Mouse (Mus musculus) intestine, embryonic 15.5 days (tissue): ENCODE results near the gene Tbc1d24. TPM values are rescaled to one million over a fixed set of nuclear protein-coding genes. Genes with fewer than 3 reads are reported as not detected.

Experiments used
- ATAC-seq: fragments of 200-750 bp; cut with Nextera tagmentation; 2 replicates; pipeline ENCODE4 v1.8.0; 2017; ENCODE audit warnings: moderate TSS enrichment, moderate library complexity
- H3K27ac ChIP-seq: fragments of 300-500 bp; sonication (generic); 2 replicates; pipeline ENCODE4 v1.5.1; 2015; ENCODE audit warnings: mild to moderate bottlenecking, inconsistent platforms
- H3K27me3 ChIP-seq: fragments of 300-500 bp; sonication (generic); replicated peaks from 2 replicates; pipeline ENCODE4 v1.6.1; 2015; ENCODE audit warnings: inconsistent platforms
- H3K36me3 ChIP-seq: fragments of 300-500 bp; sonication (generic); 2 replicates; pipeline ENCODE4 v1.6.1; 2015; ENCODE audit warnings: inconsistent platforms
- H3K4me1 ChIP-seq: fragments of 300-500 bp; sonication (generic); replicated peaks from 2 replicates; pipeline ENCODE4 v1.6.1; 2015; ENCODE audit warnings: inconsistent platforms
- H3K4me2 ChIP-seq: fragments of 300-500 bp; sonication (generic); replicated peaks from 2 replicates; pipeline ENCODE4 v1.6.1; 2015; ENCODE audit warnings: mild to moderate bottlenecking, inconsistent platforms
- H3K4me3 ChIP-seq: fragments of 300-500 bp; sonication (generic); replicated peaks from 2 replicates; pipeline ENCODE4 v1.5.1; 2015; ENCODE audit warnings: inconsistent platforms
- H3K9ac ChIP-seq: fragments of 300-500 bp; sonication (generic); 2 replicates; pipeline ENCODE4 v1.6.1; 2015; ENCODE audit warnings: inconsistent platforms
- H3K9me3 ChIP-seq: fragments of 300-500 bp; sonication (generic); 2 replicates; pipeline ENCODE4 v1.6.1; 2016; ENCODE audit warnings: inconsistent platforms
- WGBS: fragments of 180-500 bp; shearing (Covaris S2); methylation state at CpG from one replicate; pipeline ENCODE4 v1.1.7; 2015; 5-methylcytosine and 5-hydroxymethylcytosine counted together
- polyA plus RNA-seq: library from polyadenylated mRNA; unstranded; fragments of >200 nt; fragmentation: Nextera tagmentation; extraction: Ambion mirVana; gene quantifications from 2 replicates; pipeline ENCODE4 v1.2.1, GENCODE M21; 2015

Gene Tbc1d24
- polyA plus RNA-seq: 4.7 and 5.9 TPM in 2 replicates

DNA sequence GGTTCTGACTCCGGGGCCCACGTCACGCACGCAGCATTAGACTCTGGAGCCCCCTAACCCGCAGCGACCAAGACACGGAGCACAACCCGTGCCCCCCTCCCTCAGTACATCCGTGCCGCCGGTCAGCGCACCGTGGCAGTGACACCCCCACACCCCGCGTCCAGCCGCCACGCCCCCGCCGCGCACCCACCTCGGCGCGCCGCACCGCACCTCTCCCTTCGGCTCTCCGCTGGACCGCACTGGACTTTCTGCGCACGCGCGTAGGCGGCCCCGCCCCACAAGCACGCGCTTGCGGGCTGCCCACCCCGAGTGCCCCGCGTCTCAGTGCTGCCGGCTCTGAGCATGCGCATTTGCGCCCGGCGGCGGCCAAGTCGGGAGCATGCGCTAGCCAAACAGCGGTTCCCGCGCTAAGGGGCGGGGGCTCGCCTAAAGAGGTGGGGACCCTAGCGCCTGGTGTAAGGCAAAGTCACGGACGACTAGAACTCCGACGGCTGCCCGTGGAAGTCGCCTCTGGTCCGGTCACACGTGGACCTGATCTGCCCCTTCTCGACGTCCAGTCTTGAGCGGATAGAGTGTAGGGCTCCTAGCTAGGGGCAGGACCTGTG lies at the start of gene Tbc1d24:
Gene Tbc1d24, minus strand, starts transcription at position 279 of the 605 bp plus-strand sequence.
- WGBS: under 1% methylated on average over 65 of the region's 65 CpGs
- peak within 1 kb of the TSS; percentile 73 for H3K4me3 ChIP-seq
- no peaks in the 10 kb centered on the region for H3K9me3 ChIP-seq
- peak within 1 kb of the TSS; percentile 96 for H3K4me2 ChIP-seq
- H3K36me3 ChIP-seq: no peaks in the 10 kb centered on the region
- H3K27ac ChIP-seq: peak within 1 kb of the TSS; percentile 48
- ATAC-seq: peak; percentile 60
- H3K27me3 ChIP-seq: peaks cover 14% of the 10 kb centered on the region
- peaks cover 79% of the 10 kb centered on the region for H3K4me1 ChIP-seq
- H3K9ac ChIP-seq: peak within 1 kb of the TSS; percentile 78

DNA sequence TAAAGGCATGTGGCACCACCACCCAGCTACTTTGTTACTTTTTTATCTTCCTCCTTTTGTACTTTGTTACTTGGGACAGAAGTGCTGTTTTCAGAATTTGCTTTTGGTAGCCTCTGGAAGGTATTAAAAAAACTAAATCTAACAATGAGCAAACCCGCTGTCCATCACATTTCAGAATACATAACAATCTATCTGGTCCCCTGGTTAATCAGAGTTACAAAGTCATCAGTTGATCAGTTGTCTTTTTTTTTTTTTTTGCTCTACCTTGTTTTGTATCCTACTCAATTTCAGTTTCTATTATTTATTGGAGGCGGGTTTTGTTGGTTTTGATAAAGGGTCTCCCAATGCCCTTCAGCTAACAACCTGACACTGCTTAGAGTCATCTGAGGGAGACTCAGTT lies 47.0 kb upstream of the Tbc1d24 start:
- peak overlapping the region; percentile 86; the same call in 1 of the 2 replicates for H3K4me2 ChIP-seq

DNA sequence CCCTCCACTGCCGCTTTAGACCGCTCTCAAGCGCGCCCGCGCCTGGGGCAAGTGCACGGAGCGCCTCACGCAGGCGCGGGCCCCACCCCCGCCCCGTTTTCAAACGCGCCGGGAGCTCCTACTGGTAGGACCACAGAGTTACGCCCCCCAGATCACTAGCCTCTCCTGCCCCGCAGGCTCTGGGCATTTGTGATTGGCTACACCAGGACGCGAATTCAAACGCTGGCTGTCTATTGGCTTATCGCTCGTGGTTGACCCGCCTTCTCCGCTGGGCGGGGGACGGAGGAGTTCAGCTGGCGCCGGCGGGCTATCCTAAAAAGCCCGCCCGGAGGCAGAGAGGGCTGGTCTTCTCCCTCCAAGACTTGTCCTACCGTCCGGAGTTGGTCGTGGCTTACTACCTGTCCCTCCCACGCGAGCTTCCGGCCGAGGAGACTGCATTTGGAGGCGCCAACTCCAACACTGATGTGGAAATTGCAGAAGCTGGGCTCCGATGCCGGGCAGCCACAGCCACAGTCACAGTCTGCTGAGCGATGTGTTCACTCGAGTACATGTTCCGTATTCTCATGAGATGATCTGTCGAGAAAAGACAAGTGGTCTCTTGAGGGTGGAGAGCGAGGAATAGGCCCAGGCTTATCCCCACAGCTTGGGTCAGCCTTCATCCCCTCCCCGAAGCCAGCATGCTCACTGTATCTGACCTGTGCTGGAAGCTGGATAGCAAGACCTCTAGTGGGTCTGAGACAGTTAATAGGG lies 46.1 kb upstream of the Tbc1d24 start, which contains the start of gene Ccnf:
Gene Ccnf, minus strand, starts transcription at position 165 of the 750 bp plus-strand sequence.
- Histone ChIP-seq H3K4me3 (peak within 1 kb of the TSS; percentile 89), H3K27me3 (no peaks in the 10 kb centered on the region), H3K27ac (peak within 1 kb of the TSS; percentile 82), H3K9ac (peak within 1 kb of the TSS; percentile 83), H3K36me3 (peaks cover 13% of the 10 kb centered on the region; the same call in 1 of the 2 replicates), H3K4me2 (peak within 1 kb of the TSS; percentile 86), H3K4me1 (peaks cover 10% of the 10 kb centered on the region), H3K9me3 (peaks cover 3% of the 10 kb centered on the region; the same call in 1 of the 2 replicates)
- under 1% methylated on average over 48 of the region's 48 CpGs for WGBS
- ATAC-seq: peak; percentile 100

More for the DNA sequence above, 47.0 kb upstream of the Tbc1d24 start:
- Histone ChIP-seq H3K9me3 (peaks cover 3% of the 10 kb centered on the region; the same call in 1 of the 2 replicates), H3K36me3 (peaks cover 11% of the 10 kb centered on the region; the same call in 1 of the 2 replicates), H3K9ac (no peak overlapping the region), H3K27ac (no peak overlapping the region), H3K27me3 (no peaks in the 10 kb centered on the region), H3K4me3 (no peak overlapping the region), H3K4me1 (peaks cover 10% of the 10 kb centered on the region)
- ATAC-seq: no peak
- WGBS: 97% methylated on average over 2 of the region's 2 CpGs

DNA sequence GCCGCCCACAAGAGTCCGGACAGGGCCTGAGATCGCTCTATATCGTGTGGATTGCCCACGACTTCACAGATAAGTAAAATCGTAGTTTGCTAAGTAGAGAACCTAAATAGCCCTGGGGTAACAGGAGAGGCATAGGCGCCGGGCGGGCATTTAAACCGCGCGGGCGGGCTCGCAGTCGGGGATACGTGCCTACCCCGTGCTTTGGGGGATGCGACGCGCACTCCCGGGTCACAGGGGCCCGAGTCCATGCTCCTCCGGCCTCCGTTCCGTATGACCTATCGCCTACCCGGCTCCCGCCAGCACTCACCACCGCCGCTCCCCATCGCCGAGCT lies 45.6 kb upstream of the Tbc1d24 start:
- Histone ChIP-seq H3K9ac (peak overlapping the region; percentile 83), H3K36me3 (peaks cover 16% of the 10 kb centered on the region; the same call in 1 of the 2 replicates), H3K4me1 (peaks cover 10% of the 10 kb centered on the region), H3K4me3 (peak overlapping the region; percentile 89), H3K27ac (peak overlapping the region; percentile 72), H3K9me3 (peaks cover 3% of the 10 kb centered on the region; the same call in 1 of the 2 replicates), H3K27me3 (no peaks in the 10 kb centered on the region), H3K4me2 (peak overlapping the region; percentile 58)
- 0% methylated on average over 32 of the region's 32 CpGs for WGBS
- ATAC-seq: peak; percentile 9

DNA sequence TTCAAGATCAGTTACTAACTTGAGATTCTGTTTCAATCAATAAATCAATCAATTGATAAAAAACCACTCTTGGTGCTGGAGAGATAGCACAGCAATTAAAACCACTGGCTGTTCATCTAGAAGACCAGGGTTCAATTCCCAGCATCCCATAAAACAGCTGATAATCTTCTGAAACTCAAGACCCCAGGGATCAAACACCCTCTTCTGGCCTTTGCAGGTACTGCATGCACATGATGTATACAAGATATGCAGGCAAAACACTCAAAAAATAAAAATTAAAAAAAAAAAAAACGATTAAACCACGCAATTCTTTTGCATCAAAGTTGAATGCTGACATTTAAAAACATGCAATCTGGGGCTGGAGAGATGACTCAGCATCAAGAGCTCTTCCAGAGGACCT lies 43.3 kb upstream of the Tbc1d24 start:
- ATAC-seq: no peak
- WGBS: 94% methylated on average over 2 of the region's 2 CpGs
- Histone ChIP-seq H3K4me2 (no peak overlapping the region), H3K27me3 (no peaks in the 10 kb centered on the region), H3K9ac (no peak overlapping the region), H3K9me3 (peaks cover 3% of the 10 kb centered on the region; the same call in 1 of the 2 replicates), H3K4me1 (peaks cover 10% of the 10 kb centered on the region), H3K4me3 (no peak overlapping the region), H3K36me3 (peaks cover 33% of the 10 kb centered on the region), H3K27ac (no peak overlapping the region)

DNA sequence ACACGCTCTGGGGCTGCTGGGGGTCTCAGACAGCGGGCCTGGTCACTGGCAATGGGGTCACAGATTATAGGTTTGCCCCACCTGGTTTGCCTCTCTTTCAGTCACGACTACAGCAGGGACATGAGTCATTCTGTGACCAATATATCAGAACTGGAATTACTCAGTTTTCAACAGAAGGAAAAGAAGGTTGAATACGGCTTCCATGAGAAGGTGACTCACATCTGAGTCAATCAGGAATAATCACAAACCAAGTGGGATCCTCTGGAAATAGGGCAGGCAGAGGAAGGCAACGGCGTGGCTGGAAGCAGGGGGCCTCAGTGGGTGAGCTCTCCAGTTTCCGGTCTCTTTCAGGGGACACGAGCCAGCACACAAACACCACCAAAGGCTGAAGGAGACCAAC lies 38.7 kb upstream of the Tbc1d24 start:
- Histone ChIP-seq H3K4me3 (no peak overlapping the region), H3K36me3 (peaks cover 65% of the 10 kb centered on the region), H3K4me1 (no peaks in the 10 kb centered on the region), H3K4me2 (no peak overlapping the region), H3K9me3 (peaks cover 3% of the 10 kb centered on the region; the same call in 1 of the 2 replicates), H3K27me3 (no peaks in the 10 kb centered on the region), H3K27ac (no peak overlapping the region), H3K9ac (no peak overlapping the region)
- ATAC-seq: no peak
- 98% methylated on average over 8 of the region's 8 CpGs for WGBS

DNA sequence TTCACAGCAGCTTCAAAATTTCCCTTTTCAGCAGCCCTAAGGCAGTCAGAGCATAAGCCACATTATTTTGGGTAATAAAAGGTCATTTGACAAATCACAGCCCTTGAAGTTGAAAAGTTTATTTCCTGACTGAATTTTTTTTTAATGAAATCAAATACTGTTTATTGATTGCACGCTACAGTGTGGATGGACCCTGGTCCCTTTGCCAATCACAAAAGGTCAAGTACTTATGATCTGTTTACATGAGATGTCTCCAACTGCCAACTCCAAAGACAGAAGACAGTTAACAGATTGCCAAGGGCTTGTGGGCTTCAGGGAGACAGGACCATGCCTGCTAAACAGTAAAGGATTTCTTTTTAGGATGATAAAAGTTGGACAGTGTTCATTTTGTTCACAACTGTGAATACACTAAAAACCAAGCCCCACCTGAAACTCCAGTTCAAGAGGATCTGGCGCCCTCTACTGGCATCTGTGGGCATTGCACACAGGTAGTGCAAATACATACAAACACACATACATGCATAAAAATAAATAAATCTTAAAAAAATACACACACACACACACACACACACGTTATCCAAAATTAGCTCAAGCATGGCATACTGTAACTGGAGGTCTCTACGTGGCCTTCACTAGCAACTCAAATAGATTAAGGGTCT lies 38.1 kb upstream of the Tbc1d24 start:
- H3K9me3 ChIP-seq: no peaks in the 10 kb centered on the region; the same call in 1 of the 2 replicates
- 81% methylated on average over 4 of the region's 4 CpGs for WGBS
- H3K9ac ChIP-seq: no peak overlapping the region
- no peak for ATAC-seq
- no peak overlapping the region for H3K4me2 ChIP-seq
- no peaks in the 10 kb centered on the region for H3K4me1 ChIP-seq
- no peak overlapping the region for H3K27ac ChIP-seq
- peaks cover 65% of the 10 kb centered on the region for H3K36me3 ChIP-seq
- H3K4me3 ChIP-seq: no peak overlapping the region
- no peaks in the 10 kb centered on the region for H3K27me3 ChIP-seq

DNA sequence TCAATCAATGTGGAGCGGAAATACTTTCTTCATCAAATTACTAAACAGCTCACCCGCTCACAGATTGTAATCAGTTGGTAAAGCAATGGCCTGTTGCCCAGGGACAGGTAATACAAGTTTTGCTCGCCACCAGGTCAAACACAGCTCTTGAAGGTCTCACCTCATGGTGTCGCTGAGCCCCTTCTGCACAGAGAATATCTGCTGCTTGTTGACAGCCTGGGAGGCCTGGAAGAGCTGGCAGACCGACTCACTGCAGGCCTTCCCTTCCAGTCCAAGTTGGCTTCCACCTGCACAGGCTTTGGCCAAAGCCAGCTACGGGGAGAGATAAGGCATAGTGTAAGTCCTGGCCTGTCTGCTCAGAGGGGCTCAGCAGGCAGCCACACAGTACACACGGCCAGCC lies 31.6 kb upstream of the Tbc1d24 start:
- ATAC-seq: no peak
- 93% methylated on average over 7 of the region's 7 CpGs for WGBS
- Histone ChIP-seq H3K4me3 (no peak overlapping the region), H3K4me1 (no peaks in the 10 kb centered on the region), H3K9me3 (no peaks in the 10 kb centered on the region), H3K36me3 (peaks cover 74% of the 10 kb centered on the region), H3K9ac (no peak overlapping the region), H3K4me2 (no peak overlapping the region), H3K27ac (no peak overlapping the region), H3K27me3 (no peaks in the 10 kb centered on the region)

DNA sequence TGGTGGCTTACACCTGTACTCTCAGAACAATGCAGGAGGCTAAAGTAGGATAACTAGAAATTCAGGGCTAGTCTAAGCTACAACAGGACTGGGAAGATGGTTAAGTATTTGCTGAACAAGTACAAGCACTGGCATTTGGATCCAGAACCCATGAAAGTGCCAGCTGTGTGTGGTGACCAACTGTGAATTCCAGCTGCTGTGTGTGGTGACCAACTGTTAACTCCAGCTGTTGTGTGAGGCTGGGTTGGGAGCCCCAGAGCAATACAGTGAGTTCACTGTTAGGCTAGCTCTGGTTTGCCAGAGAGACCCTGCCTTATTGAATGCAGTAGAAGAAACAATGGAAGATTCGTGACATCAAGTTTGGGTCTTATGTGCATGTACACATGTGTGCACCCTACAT lies 31.1 kb upstream of the Tbc1d24 start:
- Histone ChIP-seq H3K27ac (no peak overlapping the region), H3K36me3 (peaks cover 72% of the 10 kb centered on the region), H3K4me2 (no peak overlapping the region), H3K4me3 (no peak overlapping the region), H3K9me3 (no peaks in the 10 kb centered on the region), H3K27me3 (no peaks in the 10 kb centered on the region), H3K9ac (no peak overlapping the region), H3K4me1 (no peaks in the 10 kb centered on the region)
- 100% methylated on average over 1 of the region's 1 CpGs for WGBS
- ATAC-seq: no peak

DNA sequence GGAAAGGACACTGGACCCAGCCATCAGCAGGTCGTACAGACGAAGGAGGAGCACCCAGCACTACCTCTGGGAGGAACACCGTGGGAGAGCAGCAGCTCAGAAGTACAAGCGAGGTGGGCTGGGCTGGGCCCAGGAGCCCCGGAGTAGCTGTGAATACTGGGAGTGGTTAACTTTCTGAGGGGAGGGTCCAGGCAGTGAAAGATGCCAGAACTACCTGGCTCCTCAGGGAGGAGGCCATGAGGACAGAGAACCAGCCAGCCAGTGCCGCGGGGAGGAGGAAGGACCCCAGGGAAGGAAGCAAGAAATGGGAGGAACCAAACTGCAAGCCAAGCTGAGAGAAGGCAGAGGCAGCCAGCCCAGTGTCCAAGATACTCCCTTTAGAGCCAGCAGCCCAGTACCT lies 22.6 kb upstream of the Tbc1d24 start:
- no peak overlapping the region for H3K27ac ChIP-seq
- H3K36me3 ChIP-seq: peaks cover 56% of the 10 kb centered on the region

DNA sequence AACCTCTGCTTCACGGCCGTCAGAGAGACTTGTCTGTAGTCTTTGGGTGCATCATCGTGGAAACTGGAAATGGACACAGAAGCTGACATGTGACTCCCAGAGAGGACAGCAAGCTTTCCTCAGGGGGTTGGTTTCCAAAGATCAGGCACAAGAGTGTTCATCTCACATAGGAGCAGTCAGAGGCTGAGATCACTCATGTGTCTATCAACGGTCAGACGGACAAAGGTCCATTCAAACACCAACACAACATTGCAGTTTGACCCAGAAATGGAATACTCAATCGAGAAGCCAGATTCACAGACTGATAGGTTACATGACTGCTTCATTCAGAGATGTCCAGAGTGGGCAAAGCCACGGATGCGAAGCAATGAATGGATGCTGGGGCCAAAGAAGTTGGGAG lies 21.4 kb upstream of the Tbc1d24 start:
- no peak overlapping the region for H3K9ac ChIP-seq
- H3K4me2 ChIP-seq: no peak overlapping the region
- H3K4me1 ChIP-seq: no peaks in the 10 kb centered on the region
- H3K27me3 ChIP-seq: no peaks in the 10 kb centered on the region
- H3K27ac ChIP-seq: no peak overlapping the region
- H3K9me3 ChIP-seq: no peaks in the 10 kb centered on the region
- no peak for ATAC-seq
- H3K36me3 ChIP-seq: peaks cover 51% of the 10 kb centered on the region
- WGBS: 90% methylated on average over 8 of the region's 8 CpGs
- no peak overlapping the region for H3K4me3 ChIP-seq

More for the DNA sequence above, 22.6 kb upstream of the Tbc1d24 start:
- H3K9me3 ChIP-seq: no peaks in the 10 kb centered on the region
- H3K27me3 ChIP-seq: no peaks in the 10 kb centered on the region
- H3K9ac ChIP-seq: no peak overlapping the region
- no peak overlapping the region for H3K4me2 ChIP-seq
- 85% methylated on average over 7 of the region's 7 CpGs for WGBS
- no peak overlapping the region for H3K4me3 ChIP-seq
- no peak for ATAC-seq
- H3K4me1 ChIP-seq: no peaks in the 10 kb centered on the region

DNA sequence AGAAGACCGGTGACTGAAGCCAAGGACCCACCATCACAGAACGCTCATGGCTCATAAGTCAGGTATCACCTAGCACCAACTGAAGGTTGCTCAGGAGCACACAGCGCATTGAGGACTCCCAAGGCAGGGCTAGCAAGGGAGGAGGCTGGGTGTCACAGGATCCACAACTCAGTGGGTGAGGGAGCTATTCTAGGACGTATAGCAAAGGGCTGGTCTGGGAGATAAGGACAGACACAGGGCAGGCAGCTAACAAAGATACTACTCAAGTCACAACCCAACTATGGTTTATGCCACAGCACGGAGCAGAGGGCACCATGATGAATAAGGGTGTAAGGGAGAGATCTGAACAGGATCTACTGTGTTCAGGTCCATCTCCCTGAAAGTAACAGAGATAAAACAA lies 20.5 kb upstream of the Tbc1d24 start:
- Histone ChIP-seq H3K4me1 (peaks cover 5% of the 10 kb centered on the region; the same call in 1 of the 2 replicates), H3K27me3 (no peaks in the 10 kb centered on the region), H3K36me3 (peaks cover 45% of the 10 kb centered on the region), H3K27ac (no peak overlapping the region), H3K9ac (no peak overlapping the region), H3K9me3 (no peaks in the 10 kb centered on the region), H3K4me2 (no peak overlapping the region), H3K4me3 (no peak overlapping the region)
- ATAC-seq: peak; percentile 15; the same call in 1 of the 2 replicates
- WGBS: 94% methylated on average over 5 of the region's 5 CpGs
